Mouse (Mus musculus) heart, postnatal 4 days (tissue): Measurements from ENCODE around the gene Olfr872. TPM values are rescaled to one million over a fixed set of nuclear protein-coding genes. Genes with fewer than 3 reads are reported as not detected.
"Not testable (repeated sequence)": the region's sequence is repeated elsewhere in the genome, so short reads cannot be mapped to it uniquely, and the experiment has no call there.

ENCODE experiments used
- DNase-seq: peaks from one replicate; pipeline ENCODE4 v3.0.0; 2021
- total RNA-seq, 2 experiments: library from RNA; stranded (reverse); gene quantifications; 2 replicates each; pipeline ENCODE4 v1.2.3; 2021

The Olfr872 gene
- not detected for total RNA-seq

GRCm38 (mm10) chr9:20236819-20237218, at the start of gene Olfr872:
Gene Olfr872, plus strand, starts transcription at chr9:20237119.
- no peak for DNase-seq

DNA sequence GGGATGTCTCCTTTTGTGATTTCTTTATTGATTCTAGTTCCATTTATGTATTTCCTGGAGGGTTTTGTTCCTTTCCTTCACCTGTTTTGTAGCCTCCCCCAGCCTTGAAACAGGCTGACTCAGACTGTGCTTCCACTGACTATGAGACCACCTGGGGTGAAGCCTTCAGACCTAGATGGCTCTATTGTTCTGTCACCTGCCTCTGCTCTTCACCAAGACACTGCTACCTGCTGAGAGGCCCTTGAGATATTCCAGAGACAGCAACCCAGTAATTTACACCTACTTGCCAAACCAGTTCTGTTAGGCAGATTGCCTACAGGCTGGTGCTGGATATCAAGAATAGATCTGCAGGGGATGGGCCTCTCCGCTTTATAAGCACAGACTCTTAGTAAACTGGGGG, 34.8 kb upstream of the Olfr872 start:
- no peak for DNase-seq

DNA sequence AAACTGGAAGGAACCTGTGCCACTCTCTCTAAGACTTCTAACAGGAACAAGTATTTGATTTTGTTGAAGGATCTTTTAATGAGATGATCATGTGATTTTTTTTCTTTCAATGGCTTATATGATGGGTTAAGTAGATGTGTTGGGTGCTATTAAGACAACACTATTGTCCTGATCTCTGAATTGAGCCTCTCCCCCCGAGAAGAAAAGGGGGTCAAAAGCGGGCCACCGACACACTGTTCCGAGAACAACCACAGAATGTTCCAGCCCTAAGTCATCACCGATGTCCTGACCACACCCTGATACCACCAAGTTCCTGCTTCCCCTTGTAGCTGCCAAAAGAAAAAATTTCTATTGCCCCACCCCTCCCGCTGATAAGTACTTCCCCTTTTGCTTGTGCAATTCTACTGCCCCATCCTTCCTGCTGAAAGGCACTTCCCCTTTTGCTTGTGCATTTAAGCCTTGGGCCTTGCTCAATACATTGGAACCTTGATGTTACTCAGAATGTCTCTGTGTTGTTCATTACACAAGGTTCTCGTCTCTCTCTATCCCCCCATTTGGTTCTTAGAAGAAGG, 33.4 kb upstream of the Olfr872 start:
- not testable (repeated sequence) for DNase-seq

DNA sequence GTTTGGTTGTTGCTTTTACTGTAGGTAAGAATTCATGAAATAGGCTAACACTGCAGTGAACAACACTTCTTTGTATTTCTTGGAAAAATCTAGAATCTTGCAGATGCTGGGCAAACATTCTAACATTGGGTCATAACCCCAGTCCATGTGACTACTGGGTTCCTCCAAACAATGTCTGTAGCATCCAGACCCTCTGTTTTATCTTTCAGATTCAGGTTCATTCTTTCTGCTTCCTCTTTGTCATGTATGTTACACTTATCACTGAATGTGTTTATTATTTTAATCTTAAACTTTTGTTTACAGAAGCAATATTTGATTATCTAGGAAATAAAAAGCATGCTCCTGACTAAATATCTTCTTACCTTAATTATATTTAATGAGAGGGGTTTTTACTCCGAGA, 26.1 kb upstream of the Olfr872 start:
- no peak for DNase-seq

DNA sequence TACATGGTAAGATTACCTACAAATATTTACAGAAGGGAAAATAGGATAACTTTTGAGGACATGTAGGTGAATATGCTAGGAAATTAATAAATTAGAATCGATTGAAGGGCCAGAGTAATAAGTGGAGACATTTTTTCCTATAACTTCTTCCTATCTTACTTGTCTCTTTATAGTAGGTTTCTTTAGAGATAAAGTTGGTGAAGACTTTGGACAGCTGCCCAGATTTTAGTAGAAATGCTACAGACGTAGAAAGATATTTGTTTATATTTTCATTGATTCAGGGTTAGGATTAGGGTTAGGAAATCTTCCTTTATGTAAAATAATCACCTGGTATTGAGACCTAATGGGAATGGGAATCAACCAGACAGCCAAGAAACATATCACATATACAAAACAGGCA, 25.4 kb upstream of the Olfr872 start:
- DNase-seq: no peak

DNA sequence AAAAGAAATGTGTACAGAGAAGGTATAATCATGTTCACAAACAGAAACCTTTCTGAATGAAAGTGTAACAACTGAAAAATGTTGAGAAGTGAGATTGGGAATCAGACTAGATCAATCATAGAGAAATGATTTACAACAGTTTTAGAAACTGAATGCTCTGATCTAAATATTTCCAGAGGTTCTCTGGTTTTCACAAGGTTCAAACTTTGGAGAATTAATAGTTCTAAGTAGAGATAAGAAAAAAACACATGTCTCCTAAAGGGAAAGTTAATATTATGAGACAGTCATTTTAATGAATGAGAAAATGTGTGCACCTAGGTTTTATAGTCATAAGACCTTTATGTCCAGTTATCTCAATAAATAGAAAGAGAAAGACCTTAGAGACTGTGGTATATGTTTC, 25.0 kb upstream of the Olfr872 start, which contains the start of gene Olfr871:
Gene Olfr871, plus strand, starts transcription at position 301 of the 400 bp plus-strand sequence.
- DNase-seq: no peak

DNA sequence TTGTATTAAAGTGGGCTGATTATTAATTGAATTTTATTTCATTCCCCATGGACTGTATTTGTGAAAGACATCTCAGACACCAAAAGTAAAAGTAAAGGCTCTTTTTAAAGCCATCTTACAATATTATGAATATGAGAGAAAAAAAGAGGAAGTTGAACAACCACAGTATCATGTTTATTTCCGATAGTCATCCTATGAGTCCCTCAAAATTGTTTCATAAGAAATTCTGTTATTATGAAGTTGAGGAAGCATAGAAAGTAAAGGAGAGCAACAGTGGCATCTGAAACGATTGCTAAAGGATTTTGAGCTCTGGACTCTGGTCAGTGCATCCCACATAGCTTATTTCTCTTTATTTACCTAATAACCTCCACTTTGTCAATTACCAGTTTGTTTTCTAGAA, 459 bp downstream of the Olfr872 start:
- no peak for DNase-seq

GRCm38 (mm10) chr9:20282051-20282450, 45.1 kb downstream of the Olfr872 start, which contains the start of gene Olfr39:
Gene Olfr39, plus strand, starts transcription at chr9:20282351.
- no peak for DNase-seq

- not testable (repeated sequence) for DNase-seq
Measured at GRCm38 (mm10) chr9:20295562-20295961, 58.6 kb downstream of the Olfr872 start.

GRCm38 (mm10) chr9:20298232-20298631, 61.3 kb downstream of the Olfr872 start, which contains the start of gene Olfr873:
Gene Olfr873, plus strand, starts transcription at chr9:20298532.
- DNase-seq: no peak

Other genes starting within 250 kb of the Olfr872 start
- gene Olfr866, start 209.1 kb upstream of the Olfr872 start, total RNA-seq: not detected
- gene Olfr867, start 179.6 kb upstream of the Olfr872 start, total RNA-seq: not detected
- not detected for gene Olfr868, start 138.5 kb upstream of the Olfr872 start, total RNA-seq
- not detected for gene Olfr869, start 108.1 kb upstream of the Olfr872 start, total RNA-seq
- gene Olfr870, start 63.1 kb upstream of the Olfr872 start, total RNA-seq: not detected
- not detected for gene Olfr871, start 24.9 kb upstream of the Olfr872 start, total RNA-seq
- not detected for gene Olfr39, start 45.2 kb downstream of the Olfr872 start, total RNA-seq
- not detected for gene Olfr873, start 61.4 kb downstream of the Olfr872 start, total RNA-seq
- under 1 TPM in 1 of 2 experiments, not detected in 1; 0.09 TPM for gene Olfr18, start 99.0 kb downstream of the Olfr872 start, total RNA-seq
- 10 to 100 TPM; 13.0 to 16.7 TPM for gene Zfp560, start 148.1 kb downstream of the Olfr872 start, total RNA-seq
- gene Zfp26, start 223.0 kb downstream of the Olfr872 start, total RNA-seq: 10 to 100 TPM; 21.7 to 23.8 TPM